Mouse (Mus musculus): ENCODE data around the gene 4933421I07Rik.

GRCm38 (mm10) chr7:42497356-42497755 lies 49.4 kb upstream of the 4933421I07Rik start:
- TF ChIP-seq POLR2A (IDR thresholded peaks at IDR 0.05; ENCODE audit: insufficient read length, low read depth) (no peak), TCF12 (IDR thresholded peaks at IDR 0.05; ENCODE audit: insufficient read depth, poor library complexity, severe bottlenecking) (no peak), POLR2AphosphoS2 (IDR thresholded peaks at IDR 0.05; ENCODE audit: insufficient read length, low read depth) (no peak), E2F4 (IDR thresholded peaks at IDR 0.05; ENCODE audit: insufficient read depth) (no peak), REST (IDR thresholded peaks at IDR 0.05; ENCODE audit: insufficient read depth, insufficient read length) (no peak), MAX (IDR thresholded peaks at IDR 0.05; ENCODE audit: low read depth) (no peak), MYOG (IDR thresholded peaks at IDR 0.05; ENCODE audit: control insufficient read depth in 1 of 3, insufficient read depth in 1 of 3, insufficient read length in 2 of 3, low read depth in 2 of 3) (no peak), MYOD1 (IDR thresholded peaks at IDR 0.05; ENCODE audit: control insufficient read depth in 1 of 3, insufficient read length in 2 of 3, low read depth in 2 of 3) (no peak), CEBPB (IDR thresholded peaks at IDR 0.05; ENCODE audit: insufficient read depth, poor library complexity, severe bottlenecking) (no peak), SRF (IDR thresholded peaks at IDR 0.05; ENCODE audit: control insufficient read depth, insufficient read length, low read depth) (no peak)

Measured in myocyte (in vitro differentiated cells).